Mouse (Mus musculus) CD4-positive helper T cell, adult 2 months (primary cell): Measurements from ENCODE around the gene Ifrd2.
A peak's percentile ranks its signal among the peaks of the same experiment; 100 is the strongest.

Source experiments
- DNase-seq: peaks from one replicate; pipeline ENCODE4 v3.0.0-alpha.2; 2012; ENCODE audit warnings: low read depth, missing footprints, low spot score

Gene Ifrd2

DNA sequence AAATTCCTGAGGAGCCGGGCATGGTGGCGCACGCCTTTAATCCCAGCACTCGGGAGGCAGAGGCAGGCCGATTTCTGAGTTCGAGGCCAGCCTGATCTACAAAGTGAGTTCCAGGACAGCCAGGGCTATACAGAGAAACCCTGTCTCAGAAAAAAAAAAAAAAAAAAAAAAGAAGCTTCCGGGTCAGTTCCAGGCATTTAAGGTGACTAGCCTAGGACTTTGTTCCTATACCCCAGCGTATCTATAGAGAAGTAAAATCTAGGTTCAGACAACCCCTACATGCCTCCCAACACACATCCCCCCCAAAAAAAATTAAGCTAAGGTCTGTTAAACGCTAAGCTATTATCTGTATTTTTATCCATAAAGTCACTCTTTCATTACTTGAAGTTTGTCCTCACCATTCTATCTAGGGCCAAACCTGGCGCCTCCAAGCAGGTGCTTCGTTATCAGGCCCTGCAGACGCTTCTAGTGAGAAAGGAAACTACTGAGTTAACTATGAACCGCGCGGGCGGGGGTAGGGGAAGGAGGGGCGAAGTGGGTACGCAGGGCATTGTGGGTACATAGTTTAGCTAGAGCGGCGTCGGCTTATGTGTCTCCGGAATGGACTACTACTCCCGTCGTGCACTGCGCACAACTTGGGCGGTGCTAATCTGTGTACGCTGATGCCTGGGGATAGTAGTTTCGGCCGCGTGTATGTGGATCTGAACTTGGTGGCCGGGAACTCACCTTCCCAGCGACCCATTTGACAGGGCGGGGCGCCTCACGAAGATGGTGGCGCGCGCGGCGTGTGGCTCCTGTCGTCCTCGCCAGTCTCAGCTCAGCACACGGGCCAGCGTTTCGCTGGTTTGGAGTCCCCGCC lies at the start of gene Ifrd2:
Ifrd2 (plus strand) TSS at position 669 of the 859 bp plus-strand sequence.
- peak; percentile 99 for DNase-seq

DNA sequence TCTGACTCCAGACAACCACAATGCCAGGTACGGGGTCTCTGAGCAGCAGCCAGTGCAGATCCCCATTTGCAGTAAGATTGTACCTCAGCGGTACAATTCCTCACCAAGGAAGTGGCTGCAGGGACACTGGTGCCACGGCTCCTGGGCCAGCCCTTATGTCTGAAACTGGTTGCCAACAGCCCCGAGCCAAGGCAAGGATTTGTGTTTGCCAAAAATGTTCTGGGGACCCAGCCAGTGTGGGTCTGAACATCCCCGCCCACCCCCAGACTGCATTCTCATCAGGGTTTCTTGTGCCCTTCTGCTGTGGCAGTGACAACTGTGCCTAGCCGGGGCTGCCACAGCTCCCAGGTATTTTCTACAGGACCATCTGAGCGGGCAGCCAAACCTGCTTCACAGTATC lies 49.2 kb upstream of the Ifrd2 start:
- DNase-seq: no peak

DNA sequence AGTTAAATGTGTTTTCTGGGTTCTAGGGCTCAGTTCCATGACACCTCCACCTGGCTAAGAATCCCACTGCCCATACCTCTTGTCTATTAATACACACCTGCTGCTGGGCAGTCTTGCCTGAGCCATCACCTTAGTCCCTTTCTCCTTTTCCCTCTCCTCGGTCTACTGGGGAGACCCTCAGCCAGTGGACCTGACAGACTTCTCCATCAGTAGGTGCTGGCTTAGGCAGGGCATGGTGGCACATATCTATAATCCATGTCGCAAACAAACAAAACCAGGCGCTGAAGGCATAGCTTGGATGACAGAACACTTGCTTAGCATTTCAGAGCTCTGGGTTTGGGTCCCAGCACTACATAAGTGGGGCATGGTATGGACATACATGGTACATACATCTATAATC lies 48.7 kb upstream of the Ifrd2 start:
- DNase-seq: no peak

DNA sequence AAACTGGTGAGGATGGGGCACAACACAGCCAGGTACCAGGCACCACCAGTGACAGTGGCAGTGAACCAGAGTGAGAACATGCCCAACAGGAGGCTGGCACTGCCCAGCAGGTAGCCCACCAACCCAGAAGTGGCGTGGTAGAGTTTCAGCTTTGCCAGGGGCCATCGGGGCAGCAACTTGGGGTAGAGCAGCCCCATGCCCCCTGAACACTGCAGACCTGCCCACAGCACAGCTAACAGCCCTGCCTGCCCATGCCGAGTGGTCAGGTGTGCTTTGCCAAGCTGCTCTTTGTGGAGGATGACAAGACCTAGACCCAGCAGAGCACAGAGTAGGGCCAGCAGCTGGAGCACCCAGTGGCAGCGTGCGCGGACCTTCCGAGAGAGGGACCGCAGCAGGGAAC lies 47.5 kb upstream of the Ifrd2 start:
- no peak for DNase-seq

DNA sequence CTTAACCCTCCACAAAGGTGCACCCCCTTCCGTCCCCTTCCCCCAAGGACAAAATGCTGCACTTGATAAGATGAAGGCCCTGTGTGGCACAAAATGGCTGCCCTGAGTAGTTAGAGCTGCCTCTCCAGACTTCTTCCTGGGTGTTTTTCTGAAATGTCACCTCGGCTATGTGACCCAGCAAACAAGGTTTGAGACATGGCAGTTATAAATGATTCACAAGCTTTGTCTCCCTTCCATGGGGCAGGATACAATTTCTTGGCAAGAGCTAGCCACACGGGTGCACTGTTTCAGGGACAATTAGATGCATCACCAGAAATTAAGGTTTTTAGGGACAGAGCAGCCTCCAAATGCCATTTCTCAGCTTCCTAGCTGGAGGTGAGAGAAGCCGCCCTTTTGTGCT lies 47.0 kb upstream of the Ifrd2 start:
- DNase-seq: no peak

DNA sequence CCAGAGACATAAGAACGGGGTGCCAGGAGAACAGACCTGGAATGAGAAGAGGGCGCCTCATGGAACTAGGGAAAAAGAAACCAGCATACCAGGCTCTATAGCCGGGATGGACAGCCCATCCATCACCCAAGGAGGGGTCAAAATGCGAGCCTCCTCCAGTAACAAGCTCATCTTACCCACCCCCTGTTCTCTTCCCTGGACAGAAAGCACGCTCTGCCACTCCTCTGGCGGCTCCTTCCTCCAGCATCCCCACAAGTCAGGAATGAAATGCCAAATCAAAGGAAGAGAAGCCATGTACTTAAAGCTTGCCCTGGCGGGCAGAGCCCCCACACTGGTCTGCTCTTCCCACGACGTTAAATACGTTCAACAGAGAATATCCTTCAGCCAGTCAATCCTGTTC lies 46.4 kb upstream of the Ifrd2 start:
- no peak for DNase-seq

DNA sequence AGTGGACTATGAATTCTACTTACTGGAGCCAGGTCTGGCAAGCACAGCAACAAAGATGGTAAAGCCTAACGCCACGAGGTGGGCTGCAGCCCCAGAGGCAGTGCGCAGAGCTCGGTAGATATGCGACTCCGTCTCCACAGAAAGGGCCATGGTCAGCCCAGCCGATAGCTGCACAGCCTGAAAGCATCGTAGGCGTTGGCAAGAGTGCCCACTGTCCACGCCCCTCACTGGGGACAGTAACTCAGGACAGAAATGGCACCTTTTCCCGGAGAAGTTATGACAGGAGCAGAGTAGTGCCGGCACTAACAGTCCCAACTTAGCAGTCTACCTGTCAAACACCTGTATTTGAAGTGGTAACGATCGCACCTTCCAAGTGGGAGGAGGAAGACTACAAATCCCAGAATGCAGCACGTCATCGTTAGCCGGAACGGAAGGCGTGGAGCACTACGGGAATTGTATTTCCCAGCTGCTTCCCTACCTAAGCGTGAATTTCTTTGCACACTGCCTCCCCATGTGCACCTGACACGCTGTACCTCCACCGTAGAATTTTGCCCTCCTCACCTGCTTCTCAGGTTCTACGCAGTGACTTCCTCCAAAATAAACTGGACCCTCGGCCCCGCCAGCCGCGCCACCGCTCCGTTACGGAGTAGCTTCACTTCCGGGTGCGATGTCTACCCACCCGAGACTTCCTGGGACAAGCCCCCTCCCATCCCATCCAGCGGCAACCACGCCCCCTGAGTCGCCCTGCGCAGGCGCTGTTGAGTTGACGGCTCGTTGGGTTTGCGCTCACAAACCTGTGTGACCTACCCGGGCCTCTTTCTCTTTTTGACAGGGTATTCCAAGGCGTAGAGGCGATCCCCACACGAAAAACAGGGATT lies 45.7 kb upstream of the Ifrd2 start, which contains the start of the genes Cyb561d2 and Nprl2:
Cyb561d2 (minus strand) TSS at position 720 of the 878 bp plus-strand sequence.
Nprl2 (plus strand) TSS at position 753 of the 878 bp plus-strand sequence.
- peak; percentile 95 for DNase-seq

DNA sequence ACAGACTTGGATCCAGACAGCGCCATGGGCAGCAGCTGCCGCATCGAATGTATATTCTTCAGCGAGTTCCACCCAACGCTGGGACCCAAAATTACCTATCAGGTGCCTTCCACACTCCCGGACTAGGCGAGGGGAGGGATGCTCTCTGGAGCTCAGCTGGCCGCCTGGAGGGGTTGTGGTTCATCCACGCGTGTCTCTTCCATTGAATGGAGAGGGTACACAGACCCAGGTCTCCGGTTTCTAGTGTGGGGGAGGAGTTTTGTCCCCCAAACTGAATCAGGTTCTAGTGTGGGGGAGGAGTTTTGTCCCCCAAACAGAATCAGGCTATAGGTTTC lies 45.1 kb upstream of the Ifrd2 start:
- DNase-seq: no peak

DNA sequence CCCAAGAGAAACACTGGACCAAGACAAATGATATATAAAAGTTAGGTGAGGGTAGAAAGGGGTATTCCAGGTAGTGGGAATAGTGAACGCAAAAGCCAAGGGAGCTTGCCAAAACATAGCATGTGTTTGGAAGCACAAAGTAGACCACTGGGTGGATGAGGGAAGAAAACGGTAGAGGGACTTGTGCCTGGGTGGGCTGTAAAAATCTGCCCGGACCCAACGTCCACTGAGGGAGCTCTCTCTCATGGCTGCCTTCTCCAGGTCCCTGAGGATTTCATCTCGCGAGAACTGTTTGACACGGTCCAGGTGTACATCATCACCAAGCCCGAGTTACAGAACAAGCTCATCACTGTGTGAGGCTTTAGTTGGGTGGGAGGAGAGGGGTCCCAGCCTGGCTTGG lies 44.7 kb upstream of the Ifrd2 start:
- DNase-seq: no peak

DNA sequence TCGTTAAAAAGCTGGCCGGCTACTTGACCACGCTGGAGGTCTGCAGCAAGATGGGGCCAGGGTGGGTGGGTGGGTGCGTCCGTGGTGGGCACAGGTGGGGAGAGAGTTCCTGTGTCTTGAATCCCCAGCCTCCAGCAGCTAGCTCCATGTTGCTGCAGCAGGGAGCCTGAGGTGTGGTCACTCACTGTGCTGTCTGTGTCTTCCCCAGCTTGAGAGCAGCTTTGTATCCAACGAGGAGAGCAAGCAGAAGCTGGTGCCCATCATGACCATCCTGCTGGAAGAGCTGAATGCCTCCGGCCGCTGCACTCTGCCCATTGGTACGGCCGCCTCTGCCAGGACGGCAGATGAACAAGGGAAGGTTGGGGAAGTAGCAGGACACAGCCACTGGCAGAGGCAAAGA lies 44.1 kb upstream of the Ifrd2 start:
- no peak for DNase-seq

DNA sequence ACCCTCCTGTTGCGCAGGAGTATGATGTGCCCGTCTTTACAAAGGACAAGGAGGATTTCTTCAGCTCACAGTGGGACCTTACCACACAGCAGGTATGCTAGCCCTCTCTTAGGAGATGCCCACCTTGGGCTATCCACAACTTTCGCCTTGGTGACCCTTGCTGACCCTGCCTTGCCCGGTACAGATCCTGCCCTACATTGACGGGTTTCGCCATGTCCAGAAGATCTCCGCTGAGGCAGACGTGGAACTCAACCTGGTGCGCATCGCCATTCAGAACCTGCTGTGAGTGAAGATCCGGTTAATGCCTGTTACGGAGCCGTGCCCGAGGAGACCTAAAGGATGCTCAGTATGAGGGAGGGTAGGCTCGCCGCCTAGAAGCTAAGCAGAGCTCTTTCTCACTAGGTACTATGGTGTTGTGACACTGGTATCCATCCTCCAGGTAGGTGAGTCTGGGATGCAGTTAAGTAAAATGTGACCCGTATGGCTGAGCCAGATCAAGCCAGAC lies 43.2 kb upstream of the Ifrd2 start:
- DNase-seq: no peak

DNA sequence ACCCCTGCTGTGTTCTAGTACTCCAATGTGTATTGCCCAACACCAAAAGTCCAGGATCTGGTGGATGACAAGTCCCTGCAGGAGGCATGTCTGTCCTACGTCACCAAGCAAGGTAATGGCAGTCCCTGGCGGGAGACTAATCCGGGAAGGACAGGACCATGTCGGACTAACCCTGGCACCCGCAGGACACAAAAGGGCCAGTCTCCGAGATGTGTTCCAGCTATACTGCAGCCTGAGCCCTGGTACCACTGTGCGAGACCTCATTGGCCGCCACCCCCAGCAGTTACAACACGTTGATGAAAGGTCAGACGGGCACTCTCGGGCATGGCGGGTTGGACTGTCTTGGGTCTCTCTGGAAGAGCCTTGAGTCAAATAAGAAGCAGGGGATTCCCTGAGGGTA lies 42.7 kb upstream of the Ifrd2 start:
- no peak for DNase-seq

DNA sequence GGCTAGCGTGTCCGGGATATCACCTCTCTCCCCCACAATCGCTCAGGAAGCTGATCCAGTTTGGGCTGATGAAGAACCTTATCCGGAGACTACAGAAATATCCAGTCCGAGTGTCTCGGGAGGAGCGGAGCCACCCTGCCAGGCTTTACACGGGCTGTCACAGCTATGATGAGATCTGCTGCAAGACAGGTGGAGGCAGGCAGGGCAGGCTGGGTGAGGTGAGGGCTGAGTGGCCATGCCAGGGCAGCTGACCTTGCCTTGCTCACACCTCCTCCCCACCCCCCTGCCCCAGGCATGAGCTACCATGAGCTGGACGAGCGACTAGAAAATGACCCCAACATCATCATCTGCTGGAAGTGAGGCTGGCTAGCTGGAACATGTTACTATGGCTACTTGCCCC lies 42.2 kb upstream of the Ifrd2 start:
- DNase-seq: no peak

DNA sequence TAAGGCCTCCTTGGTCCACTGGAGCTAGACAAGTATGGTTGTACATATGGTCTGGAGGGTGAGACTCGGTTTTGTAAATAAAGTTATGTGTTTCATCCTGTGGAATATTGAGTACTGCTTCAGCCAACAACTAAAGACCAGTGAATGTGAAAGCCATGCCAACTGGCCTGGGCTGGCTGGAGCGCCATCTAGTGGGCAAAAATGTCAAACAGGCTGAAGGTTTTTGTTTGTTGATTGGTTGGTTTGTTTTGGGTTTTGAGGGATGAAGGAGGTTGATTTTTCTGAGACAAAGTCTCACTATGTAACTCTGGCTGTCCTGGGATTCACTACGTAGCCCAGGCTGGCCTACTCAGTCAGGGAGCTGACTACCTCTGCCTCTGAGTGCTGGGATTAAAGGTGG lies 41.8 kb upstream of the Ifrd2 start:
- DNase-seq: peak; percentile 78

DNA sequence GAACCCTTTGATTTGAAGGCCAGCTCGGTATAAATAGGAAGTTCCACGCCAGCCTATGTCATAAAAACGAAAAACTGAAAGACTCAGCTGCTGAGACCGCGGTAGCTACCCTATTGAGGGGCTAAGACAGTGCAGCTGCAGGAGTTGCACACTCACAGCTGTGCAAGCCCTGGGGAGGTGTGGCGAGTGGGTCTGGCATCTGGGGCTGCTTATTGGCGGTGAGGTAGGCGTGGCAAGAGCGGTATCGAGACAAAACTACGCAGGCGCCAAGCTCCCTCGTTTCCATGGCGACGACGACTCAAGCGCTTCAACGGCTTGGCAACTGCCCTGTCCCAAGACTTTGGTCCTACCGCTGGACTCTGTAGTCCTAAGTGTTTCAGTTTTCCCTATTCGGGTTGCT lies 40.4 kb upstream of the Ifrd2 start, which contains the start of gene Zmynd10:
Zmynd10 (plus strand) TSS at position 273 of the 400 bp plus-strand sequence.
- DNase-seq: peak; percentile 86

DNA sequence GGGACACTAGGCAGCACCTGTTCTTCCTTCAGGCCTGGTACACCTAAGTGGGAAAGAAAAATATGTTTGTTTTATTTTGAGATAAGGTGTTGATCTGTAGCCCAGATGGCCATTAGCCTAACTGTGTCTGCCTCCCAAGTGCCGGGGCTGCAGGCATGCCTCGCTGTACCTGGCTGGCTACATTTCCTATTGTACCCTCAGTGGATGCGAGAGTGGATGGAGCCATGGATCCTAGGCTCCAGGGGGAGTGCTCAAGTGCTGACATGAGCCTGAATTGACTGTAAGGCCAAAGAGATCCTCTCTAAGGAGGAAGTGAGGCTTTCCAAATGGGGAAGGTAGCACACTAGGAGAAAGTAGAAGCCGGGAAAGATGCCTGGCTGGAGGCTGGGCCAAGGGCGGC lies 39.5 kb upstream of the Ifrd2 start:
- DNase-seq: no peak

DNA sequence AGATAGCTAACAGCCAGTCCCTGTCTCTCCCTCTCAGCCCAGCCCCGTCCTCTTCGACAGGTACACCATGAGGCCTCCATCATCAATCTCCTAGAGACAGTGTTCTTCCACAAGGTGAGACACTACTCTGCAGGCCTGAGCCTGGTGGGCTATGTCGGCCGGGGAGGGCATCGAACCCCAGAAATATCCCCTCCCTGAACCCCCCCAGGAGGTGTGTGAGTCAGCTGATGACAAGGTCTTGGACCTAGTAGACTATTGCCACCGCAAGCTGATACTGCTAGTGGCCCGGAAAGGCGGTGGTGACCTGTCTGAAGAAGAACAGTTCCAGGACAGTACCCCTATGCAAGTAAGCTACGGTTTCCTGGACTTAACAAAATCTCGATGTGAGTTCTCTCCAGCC lies 38.6 kb upstream of the Ifrd2 start:
- DNase-seq: no peak

DNA sequence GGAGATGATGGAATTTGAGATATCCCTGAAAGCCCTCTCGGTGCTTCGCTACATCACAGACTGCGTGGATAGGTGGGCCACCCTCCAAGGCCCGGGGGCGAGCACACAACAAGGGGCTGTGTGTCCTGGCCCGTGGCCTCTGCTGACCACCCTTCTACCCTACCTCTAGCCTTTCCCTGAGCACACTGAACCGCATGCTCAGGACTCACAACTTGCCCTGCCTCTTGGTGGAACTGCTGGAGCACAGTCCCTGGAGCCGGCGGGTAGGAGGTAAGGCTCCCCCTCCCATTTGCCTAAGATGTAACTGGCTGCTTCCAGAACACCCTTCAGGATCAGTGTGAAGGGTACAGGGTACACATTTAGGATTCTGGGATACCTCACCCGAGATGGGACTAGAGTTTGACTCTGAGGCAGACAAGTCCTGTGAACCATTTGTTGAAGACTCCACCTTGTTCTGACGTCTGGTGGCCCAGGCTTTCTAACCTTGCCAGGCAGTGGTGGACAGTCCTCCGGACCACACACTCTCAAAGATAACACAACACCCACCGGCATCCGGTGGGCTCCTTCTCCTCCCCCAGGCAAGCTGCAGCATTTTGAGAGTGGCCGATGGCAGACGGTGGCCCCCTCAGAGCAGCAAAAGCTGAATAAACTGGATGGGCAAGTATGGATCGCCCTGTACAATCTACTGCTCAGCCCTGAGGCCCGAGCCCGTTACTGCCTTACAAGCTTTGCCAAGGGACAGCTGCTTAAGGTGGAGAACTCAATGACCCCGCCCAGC lies 38.0 kb upstream of the Ifrd2 start:
- no peak for DNase-seq

DNA sequence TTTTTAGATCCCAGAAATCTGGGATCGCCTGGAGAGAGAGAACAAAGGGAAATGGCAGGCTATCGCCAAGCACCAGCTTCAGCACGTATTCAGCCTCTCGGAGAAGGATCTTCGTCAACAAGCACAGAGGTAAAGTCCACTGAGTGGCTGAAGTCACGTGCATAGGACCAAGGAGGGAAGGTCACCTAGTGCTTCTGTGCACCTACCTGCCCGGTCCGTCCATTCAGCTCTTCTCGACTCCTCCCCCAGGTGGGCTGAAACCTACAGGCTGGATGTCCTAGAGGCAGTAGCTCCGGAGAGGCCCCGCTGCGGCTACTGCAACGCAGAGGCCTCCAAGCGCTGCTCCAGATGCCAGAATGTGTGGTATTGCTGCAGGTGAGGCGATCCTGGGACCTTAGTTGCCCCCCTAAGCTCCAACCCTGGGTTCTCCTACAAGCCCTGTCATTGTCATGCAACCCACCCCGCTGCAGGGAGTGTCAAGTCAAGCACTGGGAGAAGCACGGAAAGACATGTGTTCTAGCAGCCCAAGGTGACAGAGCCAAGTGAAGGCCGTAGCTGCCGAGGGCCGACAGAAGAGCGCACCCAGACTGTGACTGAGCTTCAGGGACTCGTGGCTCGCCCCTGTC lies 36.8 kb upstream of the Ifrd2 start:
- DNase-seq: no peak

DNA sequence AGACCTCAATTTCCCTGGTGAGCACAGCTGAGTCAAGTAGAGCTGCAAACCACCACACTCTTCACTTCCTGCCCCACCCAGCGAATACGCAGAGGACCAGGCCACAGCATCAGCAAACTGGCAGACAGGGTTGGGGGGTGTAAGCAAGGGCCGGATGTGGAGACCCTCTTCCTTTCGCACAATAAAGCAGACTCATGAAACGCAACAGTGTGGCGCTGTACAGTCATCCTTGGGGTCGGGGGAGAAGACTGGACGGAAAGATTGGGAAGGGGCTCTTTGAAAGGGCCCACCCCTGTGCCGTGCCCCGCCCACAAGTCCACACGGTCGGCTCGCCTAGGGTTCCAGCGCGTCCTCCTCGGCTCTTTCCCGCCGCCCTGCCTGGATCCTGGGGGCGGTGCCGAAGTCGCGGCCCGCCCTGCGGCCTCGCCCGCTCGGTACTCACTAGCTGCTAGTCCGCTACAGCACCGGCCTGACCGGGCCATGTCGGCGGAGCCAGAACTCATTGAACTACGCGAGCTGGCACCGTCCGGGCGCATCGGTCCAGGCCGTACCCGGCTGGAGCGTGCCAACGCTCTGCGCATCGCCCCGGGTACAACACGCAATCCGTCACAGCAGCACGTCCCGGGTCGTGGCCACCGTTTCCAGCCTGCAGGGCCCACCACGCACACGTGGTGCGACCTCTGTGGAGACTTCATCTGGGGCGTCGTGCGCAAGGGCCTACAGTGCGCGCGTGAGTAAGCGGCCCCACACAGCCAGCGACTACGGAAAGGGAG lies 36.1 kb upstream of the Ifrd2 start, which contains the start of gene Rassf1:
Rassf1 (plus strand) TSS at position 439 of the 773 bp plus-strand sequence.
- peak; percentile 90 for DNase-seq
